Mouse (Mus musculus): ENCODE measurements around the gene Setd4.
"Not testable (repeated sequence)": the region's sequence is repeated elsewhere in the genome, so short reads cannot be mapped to it uniquely, and the experiment has no call there.

The Setd4 gene

DNA sequence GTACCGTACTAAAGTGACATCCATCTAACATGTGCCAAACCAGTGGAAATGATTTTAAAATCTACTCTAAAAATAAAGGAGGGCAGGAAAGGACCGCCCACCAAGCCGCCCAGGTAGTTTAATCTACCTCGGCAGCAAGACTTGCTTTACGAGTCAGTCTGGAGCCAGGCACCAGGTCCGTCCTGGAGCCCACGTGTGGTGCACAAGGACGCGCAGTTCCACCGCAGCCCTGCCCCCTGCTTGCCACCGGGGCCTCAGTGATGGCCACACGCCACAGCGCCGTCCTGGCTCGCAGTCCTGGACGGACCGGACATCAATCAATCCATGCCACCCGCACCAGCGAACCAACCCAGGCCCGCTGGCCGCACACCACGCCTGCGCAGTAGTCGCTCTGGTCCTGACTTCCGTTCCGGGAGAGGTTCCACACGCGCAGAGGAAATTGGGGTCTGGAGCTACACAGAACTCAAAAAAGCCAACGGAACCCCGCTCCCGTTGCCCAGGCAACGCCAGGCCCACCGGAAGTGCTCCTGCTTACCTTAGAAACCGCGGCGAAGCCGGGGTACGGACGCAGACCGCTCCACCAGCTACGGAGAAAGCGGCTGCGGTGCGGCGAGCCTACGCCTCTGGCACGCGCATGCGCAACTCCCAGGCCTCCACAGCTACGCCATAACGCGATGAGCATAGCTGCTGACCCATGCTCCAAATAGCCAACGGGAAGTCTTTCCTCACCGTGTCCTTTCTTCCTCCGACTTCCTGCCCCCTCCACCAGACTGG is at the start of gene Setd4:
Gene Setd4, minus strand, starts transcription at position 625 of the 774 bp plus-strand sequence.
- peak; percentile 95 for DNase-seq (ENCODE audit: low read depth)

DNA sequence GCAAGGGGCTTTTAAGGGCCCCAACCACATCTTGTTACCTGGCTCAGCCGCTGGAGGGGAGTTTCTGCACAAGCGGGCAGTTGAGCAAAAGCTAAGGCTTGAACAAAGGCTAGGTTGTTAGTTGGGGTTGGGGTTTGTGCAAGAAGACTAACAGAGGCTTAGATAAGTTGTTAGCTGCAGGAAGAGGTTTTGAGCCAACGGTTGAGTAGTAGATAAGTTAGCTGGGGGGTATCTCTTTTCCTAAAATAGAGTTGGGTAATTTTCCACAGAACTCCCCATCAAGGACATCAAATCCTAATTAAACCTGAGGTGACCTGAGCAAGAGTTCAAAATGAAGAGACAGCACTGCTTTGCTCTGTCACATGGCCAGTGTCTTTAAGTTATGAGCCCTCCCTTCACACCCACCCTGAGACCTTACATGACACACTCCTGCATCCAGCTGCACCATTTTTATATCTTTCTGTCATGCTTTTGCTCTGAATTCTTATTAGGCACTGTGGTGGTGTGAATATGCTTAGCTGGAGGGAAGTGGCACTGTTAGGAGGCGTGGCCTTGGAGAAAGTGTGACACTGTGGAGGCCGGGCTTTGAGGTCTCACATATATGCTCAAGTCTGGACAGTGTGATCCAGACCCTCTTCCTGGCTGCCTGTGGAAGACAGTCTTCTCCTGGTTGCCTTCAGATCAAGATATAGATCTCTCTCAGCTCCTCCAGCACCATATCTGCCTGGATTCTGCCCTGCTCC is 44.7 kb upstream of the Setd4 start:
- no peak for DNase-seq (ENCODE audit: low read depth)

DNA sequence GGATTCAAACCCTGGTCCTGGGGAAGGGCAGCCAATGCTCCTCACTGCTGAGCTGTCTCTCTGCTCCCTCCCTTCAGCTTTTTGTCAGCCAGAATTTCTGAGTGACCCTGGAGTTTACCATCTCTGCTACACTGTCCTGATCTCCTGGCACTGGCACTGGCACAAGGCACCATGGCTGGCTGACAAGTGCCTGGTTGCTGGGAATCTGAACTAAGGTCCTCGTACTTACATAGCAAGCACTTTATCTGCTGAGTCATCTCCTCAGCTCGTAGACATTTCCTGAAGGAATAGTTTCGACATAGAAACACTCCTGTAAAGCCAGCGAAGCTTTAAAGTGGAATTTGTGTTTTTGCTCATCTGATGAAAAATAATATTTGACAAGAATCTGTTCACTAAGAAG is 40.1 kb upstream of the Setd4 start:
- DNase-seq (ENCODE audit: low read depth), result peak; percentile 20

DNA sequence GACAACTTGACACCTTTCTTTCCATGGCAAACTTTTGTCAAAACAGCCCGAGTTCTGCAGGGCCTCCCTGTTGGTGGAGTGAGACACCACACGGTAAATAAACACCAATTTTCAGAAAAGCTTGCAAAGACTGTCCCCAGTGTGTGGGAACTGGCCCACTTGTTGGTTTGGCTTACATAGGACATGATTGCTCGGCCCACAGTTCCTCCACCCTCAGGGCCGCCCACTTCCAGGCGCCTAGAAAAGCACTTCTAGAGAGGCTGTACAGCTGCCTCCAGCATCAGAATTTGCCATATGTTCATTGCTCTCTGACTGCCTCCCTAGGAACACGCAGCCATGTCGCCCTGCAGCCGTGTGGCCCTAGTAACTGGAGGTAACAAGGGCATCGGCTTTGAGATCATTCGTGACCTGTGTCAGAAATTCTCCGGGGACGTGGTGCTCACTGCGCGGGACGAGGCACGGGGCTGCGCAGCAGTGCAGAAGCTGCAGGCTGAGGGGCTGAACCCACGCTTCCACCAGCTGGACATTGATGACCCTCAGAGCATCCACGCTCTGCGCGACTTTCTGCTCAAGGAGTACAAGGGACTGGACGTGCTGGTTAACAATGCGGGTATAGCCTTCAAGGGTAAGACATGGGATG is 24.0 kb upstream of the Setd4 start, which contains the start of gene Gm5678:
Gene Gm5678, plus strand, starts transcription at position 337 of the 640 bp plus-strand sequence.
- no peak for DNase-seq (ENCODE audit: low read depth)

DNA sequence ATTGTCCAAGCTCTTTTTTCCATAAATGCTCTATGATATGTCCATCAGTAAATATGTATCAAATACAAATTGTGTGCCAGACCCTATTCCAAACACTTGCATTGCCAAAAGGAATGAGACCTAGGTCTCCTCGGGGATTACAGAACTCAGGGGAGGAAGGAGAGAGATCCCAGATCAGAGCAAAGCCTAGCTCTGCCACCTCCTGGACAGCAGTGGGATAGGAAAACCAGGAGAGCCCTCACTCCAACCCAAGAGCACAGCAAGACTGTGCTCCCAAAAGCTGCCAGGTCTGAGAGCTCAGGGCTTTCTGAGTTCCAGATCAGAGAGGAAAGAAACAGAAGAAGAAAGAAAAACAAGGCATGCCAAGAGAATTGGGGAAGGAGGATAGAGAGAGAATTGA is 22.9 kb upstream of the Setd4 start:
- DNase-seq (ENCODE audit: low read depth), result no peak

DNA sequence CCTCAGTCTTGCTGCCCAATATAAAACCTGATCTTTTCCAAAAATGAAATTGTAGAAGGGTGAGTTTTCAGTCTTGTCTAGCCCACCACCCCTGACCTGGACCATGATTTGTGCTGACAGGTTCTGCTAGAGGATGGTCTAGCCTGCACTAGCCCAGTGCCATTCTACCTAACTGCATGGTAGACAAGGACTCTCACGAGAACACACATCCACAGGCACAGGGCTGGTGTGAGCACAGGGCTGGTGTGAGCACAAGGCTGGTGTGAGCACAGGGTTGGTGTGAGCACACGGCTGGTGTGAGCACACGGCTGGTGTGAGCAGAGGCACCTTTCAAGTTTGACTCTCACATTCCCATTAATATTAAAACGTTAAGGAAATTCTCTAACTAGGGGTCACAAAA is 20.8 kb upstream of the Setd4 start:
- DNase-seq (ENCODE audit: low read depth), result no peak

DNA sequence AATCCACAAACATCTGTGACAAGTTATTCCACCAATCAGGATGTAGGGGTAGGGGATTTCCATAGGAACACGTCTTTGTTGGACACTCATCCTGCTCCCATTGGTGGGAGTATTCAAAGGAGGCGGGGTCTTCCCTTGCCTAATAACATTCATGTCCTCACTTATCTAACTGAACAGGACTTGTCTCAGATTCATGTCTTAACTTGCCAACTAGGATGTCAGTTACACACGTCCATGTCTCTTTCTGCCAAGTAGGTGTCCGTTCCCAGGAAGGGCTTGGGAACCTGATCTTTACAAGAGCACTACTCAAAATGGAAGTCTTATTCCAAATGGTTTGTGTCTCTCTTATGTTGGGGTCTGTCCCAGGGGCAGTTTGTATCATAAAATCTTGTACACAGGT is 19.9 kb upstream of the Setd4 start:
- not testable (repeated sequence) for DNase-seq (ENCODE audit: low read depth)

DNA sequence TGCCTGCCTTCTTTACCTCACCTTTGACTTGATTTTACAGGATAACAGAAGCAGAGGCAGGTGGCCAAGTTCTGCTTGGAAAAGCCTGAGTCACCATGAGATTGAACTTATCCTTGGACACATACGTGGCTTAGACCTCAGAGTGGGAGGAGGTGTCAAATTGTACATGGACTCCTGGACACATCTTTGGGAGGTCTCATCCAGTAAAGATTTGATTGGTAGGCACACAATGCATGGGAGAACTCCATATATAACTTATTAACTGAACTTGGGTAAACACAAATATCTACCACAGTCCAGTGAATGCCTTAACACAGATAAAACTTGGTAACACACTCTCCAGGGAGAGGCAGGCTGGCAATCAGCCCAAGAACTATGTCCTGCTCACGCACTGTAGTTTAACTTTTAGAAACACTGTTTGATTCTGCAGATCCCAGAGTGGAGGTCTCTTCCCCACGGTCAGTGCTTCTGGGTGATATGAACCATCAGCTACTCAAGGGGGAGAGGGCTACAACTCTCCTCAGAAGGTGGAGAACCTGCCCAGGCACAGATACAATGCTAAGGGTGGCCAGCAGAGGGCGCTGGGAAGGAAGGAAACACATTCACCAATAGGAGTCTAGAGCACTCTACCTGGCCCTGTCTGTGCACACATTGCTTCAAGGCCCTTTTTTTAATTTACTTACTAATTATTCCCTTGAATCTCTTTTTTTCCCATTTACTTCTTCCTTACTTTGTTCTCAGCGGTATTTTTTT is 11.4 kb upstream of the Setd4 start:
- peak; percentile 56 for DNase-seq (ENCODE audit: low read depth)

DNA sequence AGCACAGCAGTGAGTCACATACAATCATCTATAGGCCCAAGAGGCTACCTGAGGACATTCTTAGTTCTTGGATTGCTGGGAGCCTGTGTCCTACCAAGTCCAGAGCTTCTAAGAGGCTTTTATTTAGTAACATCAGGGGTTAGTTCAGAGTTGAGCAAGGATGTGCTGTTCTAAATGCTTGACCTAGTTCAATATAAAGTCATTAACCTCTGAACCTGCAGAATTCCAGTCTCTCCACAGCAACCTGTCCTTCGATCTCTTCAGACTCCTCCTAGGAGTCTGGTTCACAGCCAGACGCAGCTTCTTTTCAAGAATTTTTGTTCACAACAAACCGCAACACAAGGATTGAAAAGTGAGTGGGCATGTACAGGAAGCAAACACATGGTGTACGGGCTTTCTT is 7.1 kb upstream of the Setd4 start:
- no peak for DNase-seq (ENCODE audit: low read depth)

DNA sequence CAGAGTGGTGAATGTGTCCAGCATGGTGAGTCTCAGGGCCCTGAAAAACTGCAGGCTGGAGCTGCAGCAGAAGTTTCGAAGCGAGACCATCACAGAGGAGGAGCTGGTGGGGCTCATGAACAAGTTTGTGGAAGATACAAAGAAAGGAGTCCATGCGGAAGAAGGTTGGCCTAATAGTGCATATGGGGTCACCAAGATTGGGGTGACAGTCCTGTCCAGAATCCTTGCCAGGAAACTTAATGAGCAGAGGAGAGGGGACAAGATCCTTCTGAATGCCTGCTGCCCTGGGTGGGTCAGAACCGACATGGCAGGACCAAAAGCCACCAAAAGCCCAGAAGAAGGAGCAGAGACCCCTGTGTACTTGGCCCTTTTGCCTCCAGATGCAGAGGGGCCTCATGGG is 5.9 kb upstream of the Setd4 start:
- no peak for DNase-seq (ENCODE audit: low read depth)

DNA sequence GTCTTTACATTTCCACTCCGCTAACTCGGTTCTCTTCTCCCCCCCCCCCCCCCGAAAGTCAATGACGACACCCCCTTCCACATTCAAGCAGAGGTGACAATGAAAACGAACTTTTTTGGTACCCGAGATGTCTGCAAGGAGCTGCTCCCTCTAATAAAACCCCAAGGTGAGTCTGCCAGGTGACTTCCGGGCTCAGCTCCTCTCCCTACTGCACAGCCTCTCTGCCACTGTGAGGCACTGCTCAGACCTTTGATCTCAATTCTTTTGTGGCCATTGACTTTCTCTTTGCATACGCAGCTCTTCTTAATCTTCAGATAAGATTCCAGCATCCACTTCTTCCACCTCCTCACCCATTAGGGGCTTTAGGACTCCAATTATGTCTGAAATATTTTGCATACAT is 4.9 kb upstream of the Setd4 start:
- DNase-seq (ENCODE audit: low read depth), result no peak

DNA sequence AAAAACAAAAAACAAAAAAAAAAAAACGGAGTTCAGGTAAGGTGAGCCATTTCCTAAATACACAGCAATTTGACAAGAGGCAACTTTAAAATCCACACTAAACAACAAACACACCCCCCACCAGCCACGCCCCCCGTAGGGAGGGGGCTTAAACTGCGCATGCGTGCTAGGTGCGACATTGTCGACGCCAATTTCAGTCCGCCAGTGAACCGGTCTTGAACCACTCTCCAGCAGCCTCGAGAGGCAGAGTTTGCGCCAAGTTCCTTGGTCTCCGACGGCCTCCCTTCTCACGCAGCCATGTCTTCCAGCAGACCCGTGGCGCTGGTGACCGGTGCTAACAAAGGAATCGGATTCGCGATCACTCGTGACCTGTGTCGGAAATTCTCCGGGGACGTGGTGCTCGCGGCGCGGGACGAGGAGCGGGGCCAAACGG is 3.8 kb upstream of the Setd4 start:
- no peak for DNase-seq (ENCODE audit: low read depth)

DNA sequence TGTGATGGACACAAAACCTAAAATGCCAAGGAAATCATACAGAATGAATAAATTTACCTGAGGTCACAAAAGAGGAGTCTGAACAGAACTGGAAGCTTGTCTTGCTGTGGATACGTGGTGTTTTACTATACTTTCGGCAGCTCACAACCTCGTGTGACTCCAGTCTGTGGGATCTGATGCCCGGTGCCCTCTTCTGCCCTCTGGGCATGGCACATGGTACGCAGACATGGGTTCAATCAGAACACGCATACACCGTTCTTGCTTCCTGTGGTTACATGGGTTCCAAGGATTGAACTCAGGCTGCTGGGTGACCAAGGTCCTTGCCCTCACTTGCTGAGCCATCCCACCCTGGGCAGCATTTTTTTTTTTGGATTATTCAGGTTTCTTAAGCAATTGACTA is 2.3 kb upstream of the Setd4 start:
- no peak for DNase-seq (ENCODE audit: low read depth)

DNA sequence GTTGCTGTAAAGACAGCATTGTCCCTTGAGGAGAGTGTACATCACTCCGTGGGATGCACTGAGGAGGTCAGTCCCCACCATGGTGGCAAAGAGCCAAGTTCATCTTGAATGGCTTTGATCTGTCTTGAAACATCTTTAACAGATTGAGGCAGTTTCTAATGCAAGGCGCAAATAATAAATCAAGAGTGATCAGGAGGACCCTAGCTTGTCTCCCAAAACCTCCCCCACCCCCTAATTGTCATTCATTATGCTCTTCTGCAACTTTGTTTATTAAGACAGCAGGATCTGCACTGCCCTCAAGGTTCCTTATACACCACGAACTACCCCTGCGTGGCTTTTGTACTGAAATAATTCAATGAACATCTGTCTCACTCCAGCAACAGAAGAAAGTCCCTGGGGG is 1.7 kb upstream of the Setd4 start, which contains the start of gene Cbr1:
Gene Cbr1, plus strand, starts transcription at position 301 of the 400 bp plus-strand sequence.
- no peak for DNase-seq (ENCODE audit: low read depth)

DNA sequence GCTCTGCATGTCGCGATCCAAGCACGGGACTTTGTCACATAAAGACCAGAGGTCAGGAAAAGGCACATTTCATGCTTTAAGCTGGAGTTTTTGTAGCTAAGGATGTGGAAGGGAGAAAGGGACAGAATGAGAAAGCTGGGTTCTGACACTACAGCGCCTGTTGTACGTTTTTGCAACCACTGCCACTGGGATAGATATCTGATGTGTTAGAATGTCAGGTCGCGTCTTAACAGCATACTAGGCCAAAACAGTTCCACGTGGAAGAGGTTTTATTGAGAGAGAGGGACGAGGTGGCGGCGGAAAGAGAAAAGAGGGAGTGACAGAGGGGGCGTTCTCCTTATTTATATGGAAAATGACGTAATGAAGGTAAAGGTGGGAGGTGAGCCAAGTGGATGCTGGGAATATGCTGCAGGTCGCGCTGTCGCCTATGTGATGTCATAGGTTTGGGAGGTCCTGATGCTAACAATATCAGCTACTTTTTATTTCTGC is 662 bp upstream of the Setd4 start:
- DNase-seq (ENCODE audit: low read depth), result no peak

DNA sequence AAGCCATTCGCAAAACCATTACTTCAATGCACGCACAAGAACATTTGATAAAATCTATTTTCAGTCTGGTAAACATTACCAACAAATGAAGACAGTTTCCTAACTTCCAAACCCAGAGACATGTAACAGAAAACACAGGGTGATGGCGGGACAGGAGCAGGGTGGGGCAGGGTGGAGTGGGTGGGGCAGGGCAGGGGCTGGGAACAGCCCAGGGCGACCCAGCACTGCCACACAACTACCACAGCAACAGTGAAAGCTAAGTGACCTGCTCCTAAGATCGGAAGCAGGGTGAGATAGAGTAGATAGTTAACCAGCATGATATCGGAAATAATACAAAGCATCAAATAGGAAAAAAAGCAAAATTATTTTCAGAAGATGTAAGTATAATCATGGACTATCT is 4.4 kb downstream of the Setd4 start:
- no peak for DNase-seq (ENCODE audit: low read depth)

DNA sequence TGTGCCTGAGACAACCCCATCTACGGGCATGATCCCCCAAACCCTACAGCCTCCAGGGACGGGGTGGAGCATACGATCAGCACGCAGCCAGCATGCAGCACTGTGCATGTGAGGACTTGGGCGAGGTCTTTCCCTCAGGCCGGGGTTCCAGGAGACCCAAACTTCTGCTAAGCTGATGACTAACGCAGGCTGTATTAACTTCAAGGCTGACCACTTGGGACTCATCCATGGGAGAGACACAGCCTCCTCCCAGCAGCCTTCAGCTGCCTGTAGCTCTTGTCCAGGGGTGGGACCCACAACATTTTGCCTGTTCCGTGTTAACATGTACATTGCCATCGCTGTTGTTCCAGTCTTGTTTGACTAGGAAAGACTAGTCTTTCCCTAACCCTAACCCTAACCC is 6.3 kb downstream of the Setd4 start:
- no peak for DNase-seq (ENCODE audit: low read depth)

DNA sequence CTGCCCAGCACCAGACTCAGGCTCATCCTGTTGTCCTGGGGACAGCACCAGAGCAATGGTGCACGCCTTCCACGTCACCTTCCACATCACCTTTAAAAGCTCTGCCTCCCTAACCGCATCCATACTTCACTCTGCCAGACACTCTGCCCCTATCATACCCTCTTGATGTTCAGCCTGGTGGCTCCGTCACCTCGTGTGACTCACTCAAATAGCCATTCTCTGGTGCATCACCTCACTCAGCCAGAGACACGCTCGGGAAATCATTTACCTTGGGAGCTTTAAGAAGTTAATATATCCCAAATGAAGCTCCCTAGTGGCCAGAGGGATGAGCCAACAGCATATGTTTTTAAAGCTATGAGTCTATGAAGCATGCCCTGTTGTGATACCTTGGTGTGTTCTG is 7.1 kb downstream of the Setd4 start:
- no peak for DNase-seq (ENCODE audit: low read depth)

DNA sequence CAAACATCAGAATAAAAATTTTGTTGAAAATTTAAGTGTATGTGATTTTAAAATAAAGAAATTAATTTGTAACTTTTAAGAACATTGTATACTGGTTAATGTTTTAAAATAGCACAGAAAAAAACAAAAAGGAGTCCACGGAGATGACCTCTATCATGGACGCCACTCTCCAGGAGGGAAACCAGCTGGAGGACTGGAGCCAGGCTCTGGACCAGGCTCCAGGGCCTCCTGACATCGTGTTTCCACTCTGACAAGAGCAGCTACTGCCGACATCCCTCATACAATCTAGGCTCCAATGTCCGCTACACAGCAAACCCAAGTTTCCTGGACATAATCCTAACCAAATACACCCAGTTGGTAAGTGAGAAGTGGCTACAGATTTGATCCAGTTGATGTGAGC is 8.1 kb downstream of the Setd4 start:
- DNase-seq (ENCODE audit: low read depth), result no peak

DNA sequence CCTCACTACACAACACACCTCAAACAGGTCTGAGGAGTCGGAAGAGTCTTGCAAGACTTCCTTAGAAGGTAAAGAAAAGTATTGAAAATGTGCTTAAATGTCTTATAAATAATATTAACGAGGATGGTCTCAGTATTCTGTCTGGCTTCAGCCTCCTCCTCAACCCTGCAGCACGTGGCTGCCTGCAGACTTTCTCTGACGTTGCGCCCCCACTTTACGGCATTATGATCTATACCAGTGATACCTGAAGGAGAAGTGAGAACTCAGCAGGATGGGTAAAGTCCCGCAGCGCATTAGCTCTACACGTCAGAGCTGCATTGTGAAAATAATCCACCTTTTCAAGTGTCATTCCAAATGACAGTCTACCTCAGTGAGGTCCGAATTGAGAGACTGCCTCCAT is 9.4 kb downstream of the Setd4 start:
- DNase-seq (ENCODE audit: low read depth), result no peak

DNA sequence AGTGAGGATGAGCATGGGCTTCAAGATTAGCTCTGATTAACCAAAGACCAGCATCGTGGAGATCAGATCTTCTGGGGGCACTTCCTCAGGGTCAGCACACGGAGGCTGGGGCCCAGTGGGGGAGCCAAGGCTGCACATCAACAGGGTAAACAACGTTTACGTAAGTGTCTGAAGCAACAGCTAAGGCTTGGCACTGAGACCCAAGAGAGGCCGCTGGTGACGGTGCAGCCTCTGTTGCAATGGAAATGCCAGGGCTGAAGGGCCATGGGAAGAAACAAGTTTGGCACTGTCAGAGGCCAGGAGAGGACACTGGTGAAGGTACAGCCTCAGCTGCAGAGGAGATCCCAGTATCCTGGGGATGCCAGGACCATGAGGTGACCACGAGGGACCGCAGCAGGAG is 10.5 kb downstream of the Setd4 start:
- no peak for DNase-seq (ENCODE audit: low read depth)

DNA sequence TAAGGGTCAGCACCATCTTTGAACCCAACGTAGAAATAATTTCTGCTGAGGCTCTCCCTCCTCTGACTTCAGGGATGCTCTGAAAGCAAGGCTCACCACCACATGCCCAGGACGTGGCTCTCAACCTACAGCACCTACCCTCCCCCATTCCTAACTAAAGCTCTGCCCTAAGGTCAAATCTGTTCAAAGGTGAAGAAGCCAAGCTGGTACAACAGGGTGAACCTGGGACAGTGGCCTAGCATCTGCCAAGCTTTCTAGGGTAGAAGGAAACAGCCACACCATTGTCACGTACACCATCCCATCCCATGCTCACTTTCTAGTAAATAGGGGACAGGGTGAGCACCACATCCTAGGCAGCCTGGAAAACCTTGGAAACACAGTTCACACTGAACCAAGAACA is 11.2 kb downstream of the Setd4 start:
- DNase-seq (ENCODE audit: low read depth), result no peak
